Mouse (Mus musculus) hematopoietic stem cell, adult 5-6 weeks (primary cell): Measurements from ENCODE around the gene Acer1. TPM values are rescaled to one million over a fixed set of nuclear protein-coding genes. Genes with fewer than 3 reads are reported as not detected.

Experiments used
- ATAC-seq, 2 experiments: fragments of 125-278 bp in 1 of 2; replicated peaks in 1 of 2; 2 replicates each; pipeline ENCODE4 v1.8.0; 2016 to 2017; ENCODE audit warnings: inconsistent platforms in 2 of 2, mild to moderate bottlenecking in 2 of 2, moderate number of reproducible peaks in 2 of 2, low read depth in 1 of 2, moderate TSS enrichment in 1 of 2; ENCODE audit not compliant: low FRiP score in 2 of 2, poor library complexity in 2 of 2, severe bottlenecking in 2 of 2, insufficient read depth in 1 of 2, low TSS enrichment in 1 of 2
- total RNA-seq: library from RNA; stranded (forward); fragments of 172-1452, 232-1000 nt; gene quantifications from 2 replicates; pipeline ENCODE4 v1.2.3, GENCODE M21; 2017

Acer1 gene
- total RNA-seq, 1 experiment from 2014 or later = not detected

DNA sequence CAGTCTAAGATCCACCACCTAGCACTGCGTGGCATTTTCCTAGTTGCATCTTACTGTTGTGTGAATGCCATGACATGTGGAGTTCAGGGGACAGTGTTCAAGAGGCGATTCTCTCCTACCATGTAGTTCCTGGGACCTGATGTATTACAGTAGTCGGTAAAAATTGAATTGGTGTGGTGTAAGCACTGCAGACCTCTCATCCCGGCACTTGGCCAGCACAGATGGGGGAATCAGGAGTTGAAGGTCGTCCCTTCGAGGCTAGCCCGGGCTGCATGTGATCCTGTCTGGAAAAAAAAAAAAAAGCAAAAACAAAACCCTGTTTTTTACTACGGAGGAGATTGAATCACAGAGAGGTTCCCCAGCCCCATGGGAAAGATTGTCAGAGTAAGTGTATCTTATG, 13.1 kb upstream of the Acer1 start:
- ATAC-seq = no peak

DNA sequence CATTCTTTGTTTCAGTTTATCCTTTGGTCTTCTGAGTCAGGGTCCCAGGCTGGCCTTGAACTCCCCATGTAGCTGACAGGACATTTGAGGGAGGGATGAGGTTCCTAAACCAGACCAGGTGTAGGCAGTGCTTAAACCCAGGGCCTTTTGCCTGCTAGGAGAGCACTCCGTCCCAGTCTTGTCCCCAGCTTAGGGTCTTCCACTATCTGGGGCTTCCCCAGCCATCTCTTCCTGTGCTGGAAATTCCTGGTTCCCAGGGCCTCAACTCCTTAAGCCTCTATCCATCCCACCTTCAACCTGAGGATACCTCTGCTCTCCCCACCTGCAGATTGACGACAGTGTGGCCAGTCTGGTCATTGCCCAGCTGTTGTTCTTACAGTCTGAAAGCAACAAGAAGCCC, 9.0 kb upstream of the Acer1 start:
- ATAC-seq = no peak

DNA sequence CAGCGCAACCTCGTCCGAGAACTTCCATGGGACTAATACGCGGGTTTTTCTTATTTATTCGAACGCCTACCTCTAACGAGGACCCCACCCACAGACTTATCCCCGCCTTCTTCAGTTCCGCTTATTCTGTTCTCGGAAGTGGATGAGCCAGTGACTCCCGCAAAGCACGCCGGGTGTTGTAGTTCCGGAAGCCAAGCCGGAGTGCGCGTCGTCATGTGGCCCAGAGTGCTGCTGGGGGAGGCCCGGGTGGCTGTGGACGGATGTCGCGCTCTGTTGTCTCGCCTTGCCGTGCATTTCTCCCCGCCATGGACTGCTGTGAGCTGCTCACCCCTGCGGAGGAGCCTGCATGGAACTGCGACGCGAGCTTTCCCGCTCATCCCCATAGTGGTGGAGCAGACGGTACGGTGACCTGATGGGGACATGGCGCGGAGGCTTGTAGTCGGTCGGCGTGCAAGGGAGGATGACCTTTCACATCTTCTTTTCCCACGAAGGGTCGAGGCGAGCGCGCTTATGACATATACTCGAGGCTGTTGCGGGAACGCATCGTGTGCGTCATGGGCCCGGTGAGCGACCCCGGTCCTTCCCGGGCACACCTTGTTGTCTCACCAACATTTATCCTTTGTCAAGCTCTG, 8.3 kb upstream of the Acer1 start, which contains the start of gene Clpp:
Clpp (plus strand) TSS at position 191 of the 632 bp plus-strand sequence.
- ATAC-seq = peak; percentile 97 to 98

DNA sequence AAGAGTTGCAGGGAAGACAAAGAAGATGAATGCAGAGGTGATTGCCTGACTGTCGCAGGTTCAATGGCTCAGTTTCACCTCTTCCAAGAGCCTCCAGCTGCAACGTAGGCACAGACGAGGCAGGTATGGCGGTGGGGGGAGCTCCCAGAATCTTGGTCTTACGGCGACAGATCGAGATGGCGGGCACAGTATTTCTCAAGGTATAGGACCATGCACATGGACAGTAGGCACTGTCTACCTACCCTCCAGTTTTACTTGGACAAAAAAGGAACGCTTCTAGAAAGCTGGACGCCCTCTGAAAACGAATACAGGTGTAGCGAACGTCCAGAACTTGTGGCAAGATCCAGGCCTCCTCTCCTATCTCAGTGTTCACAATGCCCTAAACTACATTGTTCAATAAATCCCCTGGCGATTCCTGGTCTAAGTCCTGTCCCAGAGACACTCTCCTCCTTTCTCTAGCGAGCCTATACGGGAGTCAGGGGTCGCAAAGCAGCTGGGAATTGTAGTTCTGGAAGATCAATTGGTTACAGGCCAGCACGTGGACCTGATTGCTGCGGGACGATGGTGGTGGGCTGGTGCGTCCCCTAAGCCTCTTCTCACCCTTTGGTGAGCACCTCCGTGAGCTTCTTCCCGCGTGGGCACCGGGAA, 7.7 kb upstream of the Acer1 start:
- peak; percentile 80 to 85 for ATAC-seq

DNA sequence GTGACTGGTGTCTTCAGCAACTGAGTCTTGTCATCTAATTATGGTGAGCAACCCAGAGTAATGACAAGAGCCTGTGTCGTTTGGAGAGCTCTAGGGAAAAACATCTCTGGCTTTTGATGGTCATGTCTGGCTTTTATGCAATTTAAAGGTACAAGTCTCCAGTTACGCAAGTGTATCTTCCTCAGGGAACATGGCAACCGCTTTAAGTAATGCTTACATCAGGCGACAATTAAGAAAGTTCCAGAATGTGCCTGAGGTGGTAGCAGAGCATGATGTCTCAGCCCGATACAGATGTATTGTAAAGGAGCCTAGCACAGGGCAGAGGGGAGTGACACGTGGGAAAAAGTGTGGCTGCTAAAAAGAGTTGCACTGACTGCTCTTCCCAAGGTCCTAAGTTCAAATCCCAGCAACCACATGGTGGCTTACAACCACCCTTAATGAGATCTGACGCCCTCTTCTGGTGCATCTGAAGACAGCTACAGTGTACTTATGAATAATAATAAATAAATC, 7.0 kb upstream of the Acer1 start:
- no peak for ATAC-seq

DNA sequence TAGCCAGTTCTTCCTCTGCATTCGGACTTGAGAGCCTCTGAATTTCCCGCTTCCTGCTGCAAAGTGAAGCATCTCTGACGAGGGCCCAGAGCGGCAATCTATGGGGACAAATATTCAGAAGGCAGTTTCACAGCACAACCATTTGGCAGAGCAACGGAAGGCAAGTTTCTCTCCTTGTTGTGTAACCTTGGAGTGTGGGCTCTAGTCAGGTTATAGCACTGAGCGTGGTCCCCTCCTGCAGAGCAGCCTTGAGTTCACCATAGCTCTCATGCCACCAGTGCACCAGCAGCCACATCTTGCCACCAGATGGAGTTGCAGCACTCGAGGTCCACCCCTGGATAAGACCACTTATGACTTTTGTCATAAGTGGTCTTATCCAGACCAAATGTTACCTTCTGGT, 6.5 kb upstream of the Acer1 start:
- ATAC-seq = no peak

DNA sequence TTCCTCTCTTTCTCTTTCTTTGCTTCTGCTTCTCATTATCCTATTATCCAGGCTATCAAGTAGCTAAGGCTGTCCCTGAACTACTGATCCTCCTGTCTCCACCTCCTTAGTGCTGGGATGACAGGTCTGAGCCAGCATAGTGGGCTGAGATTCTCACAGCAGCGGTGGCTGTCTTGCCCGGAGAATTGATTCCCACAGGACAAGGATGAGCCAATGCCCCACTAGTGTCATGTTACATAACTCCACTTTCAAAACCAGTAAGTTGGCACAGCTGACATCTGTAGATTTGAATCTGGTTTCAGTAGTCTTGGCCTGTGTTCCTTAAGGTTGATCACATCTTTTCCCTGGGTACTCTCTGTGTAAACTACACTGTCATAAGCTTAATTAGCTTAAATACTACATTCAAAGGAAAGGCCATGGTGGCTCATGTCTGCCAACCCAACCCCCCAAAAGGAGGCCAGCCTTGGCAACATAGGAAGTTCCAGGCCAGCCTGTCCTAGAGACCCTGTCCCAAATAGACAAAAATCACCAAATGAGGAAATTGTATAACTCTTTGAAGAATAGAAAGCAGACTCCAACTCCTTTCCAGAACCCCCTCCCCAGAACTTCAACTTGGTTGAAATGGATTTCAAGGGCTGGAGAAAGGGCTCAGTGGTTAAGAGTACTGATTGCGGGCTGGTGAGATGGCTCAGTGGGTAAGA, 4.3 kb upstream of the Acer1 start:
- ATAC-seq = no peak

DNA sequence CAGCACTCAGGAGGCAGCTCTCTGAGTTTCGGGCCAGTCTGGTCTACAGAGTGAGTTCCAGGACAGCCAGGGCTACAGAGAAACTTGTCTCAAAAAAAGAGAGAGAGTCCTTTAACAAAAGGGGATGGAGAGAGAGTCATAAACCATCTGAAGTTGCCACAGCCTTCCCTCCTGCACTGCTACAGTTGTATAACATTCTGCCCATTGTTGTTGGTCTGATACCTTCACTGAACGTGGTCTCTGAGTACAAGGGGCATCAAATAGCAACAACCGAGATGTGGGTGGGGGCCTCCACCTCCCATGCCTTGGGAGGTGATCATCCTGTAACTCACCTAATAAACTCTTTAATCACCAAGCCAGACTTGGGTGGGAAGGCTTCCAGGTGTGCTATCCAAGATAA, 3.7 kb upstream of the Acer1 start:
- ATAC-seq = no peak

DNA sequence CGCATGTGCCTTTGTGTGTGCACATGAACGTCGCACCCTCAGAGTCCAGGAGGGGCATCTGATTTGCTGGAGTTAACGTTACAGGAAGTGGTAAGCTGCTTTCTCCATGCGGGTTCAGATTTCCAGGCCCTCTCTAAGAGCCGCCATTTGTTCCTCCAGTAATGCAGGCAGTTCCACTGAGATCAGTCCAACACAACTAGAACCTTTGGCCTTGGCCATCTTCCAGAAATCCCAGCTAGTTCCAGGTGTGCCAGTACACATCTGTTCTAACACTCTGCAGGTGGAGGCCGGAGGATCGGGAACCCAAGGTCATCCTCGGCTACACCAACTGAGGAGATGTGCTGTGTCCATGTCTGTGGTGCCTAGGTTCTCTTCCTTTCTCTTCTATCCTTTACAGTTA, 3.0 kb upstream of the Acer1 start:
- ATAC-seq = no peak

DNA sequence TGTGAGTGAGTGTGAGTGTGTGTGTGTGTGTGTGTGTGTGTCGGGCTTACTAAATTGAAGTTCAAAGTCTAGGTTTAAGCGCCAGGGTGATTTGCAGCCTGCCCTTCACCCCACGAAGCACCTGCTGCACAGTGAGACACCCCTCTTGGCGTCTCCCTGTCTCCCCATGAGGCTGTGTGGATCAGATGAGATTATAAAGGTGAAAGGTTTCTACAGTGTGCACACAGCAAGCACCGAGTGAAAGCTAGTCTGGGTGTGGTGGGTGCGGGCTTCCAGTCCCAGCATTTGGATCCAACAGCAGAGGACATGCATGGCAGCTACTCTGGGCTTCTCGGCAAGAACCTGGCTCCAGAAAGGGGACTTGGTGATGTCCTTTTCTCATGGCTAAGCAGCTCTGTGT, 877 bp downstream of the Acer1 start:
- ATAC-seq = no peak

DNA sequence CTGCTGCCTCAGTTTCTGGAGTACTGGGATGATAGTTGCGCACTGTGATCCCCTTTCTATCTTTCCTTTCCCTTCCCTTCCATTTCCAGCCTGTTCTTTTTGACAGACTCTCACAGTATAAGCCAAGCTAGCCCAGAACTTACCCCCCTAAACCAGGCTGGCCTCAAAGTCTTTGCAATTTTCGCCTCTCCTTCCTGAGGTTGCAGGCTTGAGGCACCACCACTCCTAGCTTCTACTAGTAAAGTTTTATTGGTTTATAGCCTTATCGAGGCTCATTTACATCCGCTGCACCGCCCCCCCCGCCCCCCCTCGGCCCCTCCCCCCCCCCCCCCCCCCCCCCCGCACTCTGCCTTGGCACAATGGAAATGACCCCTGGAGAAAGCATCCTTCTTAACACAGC, 2.4 kb downstream of the Acer1 start:
- ATAC-seq = no peak

DNA sequence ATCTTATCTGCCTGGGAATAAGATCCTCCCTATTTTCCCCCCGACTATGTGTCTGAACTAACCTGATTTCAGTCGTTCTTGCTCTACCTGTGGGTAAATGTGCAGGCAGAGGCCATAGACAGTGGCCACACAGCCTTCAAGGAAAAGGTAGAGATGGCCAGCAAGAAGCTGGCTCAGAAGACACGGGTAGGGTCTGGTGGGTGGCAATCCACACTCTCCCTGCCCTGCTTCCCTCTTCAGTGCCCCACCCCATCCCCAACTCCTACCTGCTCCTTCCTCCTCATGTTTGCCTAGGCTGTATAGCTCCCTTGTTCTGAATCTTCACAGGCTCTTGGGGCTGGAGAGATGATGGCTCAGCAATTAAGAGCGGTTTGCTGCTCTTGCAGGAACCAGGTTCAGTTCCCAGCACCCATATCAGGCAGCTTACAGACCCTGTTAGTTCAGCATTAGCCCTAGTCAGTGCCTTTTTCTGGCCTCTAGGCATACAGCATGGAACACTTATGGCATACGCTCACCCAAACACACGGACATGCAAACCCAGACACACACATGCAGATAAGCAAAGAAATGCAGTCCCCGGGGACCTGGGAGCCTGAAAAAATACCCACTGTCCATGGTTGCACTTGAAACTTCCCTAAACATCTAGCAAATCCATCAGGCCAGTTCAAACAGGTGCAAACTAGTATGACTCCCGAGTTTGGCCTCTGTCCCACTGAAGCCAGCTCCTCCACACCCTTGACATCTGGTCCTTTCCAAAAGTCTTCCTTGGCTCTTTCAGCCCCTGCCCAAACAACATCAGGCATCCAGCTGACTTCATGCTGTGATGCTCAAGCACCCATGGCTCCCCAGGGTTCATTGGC, 5.2 kb downstream of the Acer1 start:
- ATAC-seq = no peak

DNA sequence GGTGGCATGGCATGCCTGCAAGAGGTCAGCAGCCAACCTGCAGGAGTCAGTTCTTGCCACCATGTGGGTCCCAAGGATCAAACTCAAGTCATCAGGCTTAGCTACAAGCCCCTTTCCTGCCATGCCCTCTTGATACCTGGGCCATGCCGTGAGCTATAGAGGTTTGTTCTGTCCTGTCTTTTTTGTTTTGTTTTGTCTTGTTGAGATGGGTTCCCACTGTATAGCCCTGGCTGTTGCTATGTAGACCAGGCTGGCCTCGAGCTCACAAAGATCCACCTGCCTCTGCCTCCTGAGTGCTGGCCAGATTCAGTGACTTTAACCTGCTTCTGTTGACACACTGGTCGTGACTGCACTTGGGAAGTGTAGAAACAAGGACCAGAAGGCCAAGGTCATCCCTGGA, 6.5 kb downstream of the Acer1 start:
- no peak for ATAC-seq

DNA sequence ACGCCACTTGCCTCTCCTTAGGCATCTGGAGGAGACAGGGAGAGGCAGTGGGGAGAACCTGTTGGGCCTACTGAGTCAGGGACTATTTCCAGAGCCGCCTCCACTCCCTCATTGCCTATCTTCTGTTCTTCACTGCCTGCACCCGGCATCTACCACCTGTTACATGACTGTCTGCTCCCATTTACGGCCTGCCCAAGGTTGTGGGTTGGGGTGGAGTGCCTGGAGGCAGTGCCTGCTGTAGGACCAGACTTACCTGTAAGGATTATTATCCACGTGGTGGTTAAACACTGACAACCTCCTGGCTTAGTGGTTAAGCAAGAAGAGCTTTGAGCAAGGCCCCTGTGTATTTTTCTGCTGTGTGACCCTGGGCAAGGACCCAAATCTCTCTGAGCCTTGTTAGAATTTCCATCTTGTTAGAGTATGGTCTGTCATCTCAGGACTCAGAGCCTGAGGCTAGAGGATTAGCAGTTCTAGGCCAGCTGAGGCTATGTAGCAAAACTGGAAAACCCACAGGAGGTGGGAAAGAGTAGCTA, 7.2 kb downstream of the Acer1 start:
- no peak for ATAC-seq

DNA sequence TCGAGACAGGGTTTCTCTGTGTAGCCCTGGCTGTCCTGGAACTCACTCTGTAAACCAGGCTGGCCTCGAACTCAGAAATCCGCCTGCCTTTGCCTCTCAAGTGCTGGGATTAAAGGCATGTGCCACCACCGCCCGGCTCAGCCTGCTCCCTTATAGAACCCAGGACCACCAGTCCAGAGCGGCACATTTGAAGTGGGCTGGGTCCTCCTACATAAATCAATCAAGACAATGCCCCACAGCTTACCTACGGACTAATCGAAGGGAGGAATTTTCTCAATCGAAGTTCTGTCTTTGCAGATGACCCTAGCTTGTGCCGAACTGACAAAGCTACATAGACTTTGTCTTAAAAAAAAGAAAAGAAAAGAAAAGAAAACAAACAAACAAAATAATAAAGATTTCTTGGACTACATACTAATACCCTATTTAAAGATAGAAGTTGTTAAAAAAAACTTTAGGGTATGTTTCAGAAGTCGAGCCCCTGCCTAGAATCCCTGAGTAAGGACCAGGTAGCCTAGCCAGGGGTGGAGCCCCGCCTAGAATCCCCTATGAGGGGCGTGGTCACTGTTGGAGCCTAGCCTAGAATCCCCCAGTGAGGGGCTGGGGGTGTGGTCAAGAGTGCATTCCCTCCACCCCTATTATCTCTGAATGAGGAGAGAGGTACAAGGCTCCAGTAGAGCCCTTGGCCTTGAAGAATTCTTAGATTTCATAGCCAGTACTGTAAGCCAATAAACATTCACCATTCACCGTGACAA, 7.8 kb downstream of the Acer1 start:
- no peak for ATAC-seq

DNA sequence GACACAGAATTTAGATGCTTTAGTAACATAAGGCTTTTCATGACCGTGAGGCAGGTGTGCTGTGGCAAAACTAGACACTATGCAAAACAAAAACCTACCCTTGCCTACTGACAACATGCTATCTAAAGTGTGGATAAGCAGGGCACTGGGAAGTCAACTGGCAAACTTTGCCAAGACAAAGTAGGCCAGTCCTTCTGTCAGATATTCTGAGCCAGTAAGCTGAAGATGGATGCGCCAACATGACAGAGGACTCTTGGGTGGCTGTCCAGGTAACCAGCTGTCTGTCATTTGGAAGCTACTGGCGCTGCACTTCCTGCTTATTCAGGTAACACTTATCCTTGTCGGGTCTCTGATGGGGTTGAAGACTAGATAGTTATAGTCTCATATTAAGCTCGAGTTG, 11.8 kb downstream of the Acer1 start:
- ATAC-seq = no peak

DNA sequence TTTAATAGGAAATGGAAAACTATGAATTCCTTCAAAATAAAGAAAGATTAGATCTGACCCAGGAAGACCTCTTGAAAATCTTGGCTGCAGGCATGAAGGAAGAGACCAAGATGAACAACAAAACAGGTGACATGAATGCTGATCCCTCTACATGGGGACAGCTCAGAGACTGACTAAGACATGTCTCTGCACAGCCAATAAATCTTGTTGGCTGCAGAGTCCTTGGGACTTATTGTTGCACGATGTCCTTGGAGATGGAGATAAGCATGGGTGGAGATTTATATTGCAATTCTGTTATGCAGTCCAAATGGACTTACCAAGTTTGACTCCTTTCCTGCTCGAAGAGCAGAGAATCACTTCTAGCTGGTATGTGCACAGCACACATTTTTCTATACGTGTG, 12.6 kb downstream of the Acer1 start:
- ATAC-seq = no peak
